ENCODE assay signal across 18 mouse cellular contexts in genomic region chr11:70010961-70011360, GRCm38 (mm10).
"Had no signal": no experiment of that assay in that cellular context is flagged by ENCODE, and none has a peak within 500 bp of the region (broad histone marks: within the 10 kb centered on the region; RNA-seq: fewer than 3 reads in every experiment).

No protein-coding gene starts in this region.

- H3K27me3 ChIP-seq: midbrain, embryonic 12.5 days had no signal

- DNase-seq: lung, adult 18-20 months; lung, embryonic 14.5 days; lung, postnatal 10 days; lung, postnatal 4 days; midbrain, embryonic 14.5 days; retina, postnatal 1 day; right cerebral cortex, adult 18-20 months; right cerebral cortex, postnatal 25 days; right cerebral cortex, postnatal 4 days; spleen, adult 18-20 months; thymus, adult 18-20 months; thymus, postnatal 14 days; thymus, postnatal 36 days had no signal

- H3K27ac ChIP-seq: liver, embryonic 14.5 days; midbrain, embryonic 10.5 days; midbrain, embryonic 12.5 days had no signal

- ATAC-seq: midbrain, embryonic 16.5 days had no signal

- H3K9ac ChIP-seq: liver, embryonic 14.5 days; lung, embryonic 14.5 days; midbrain, embryonic 12.5 days had no signal

- H3K4me2 ChIP-seq: lung, embryonic 14.5 days; midbrain, embryonic 12.5 days had no signal

- H3K4me3 ChIP-seq: midbrain, embryonic 10.5 days; midbrain, embryonic 12.5 days; myocyte had no signal

- H3K9me3 ChIP-seq: midbrain, embryonic 10.5 days; midbrain, embryonic 12.5 days had no signal
